Mouse (Mus musculus): ENCODE data around the gene Cox6b2. TPM values are rescaled to one million over a fixed set of nuclear protein-coding genes. Genes with fewer than 3 reads are reported as not detected.
"Not testable (repeated sequence)": the region's sequence is repeated elsewhere in the genome, so short reads cannot be mapped to it uniquely, and the experiment has no call there.

Gene Cox6b2
- polyA plus RNA-seq (2012; rRNA removed) = 26.2 and 27.5 TPM in 2 replicates

- TF ChIP-seq CTCF (IDR thresholded peaks at IDR 0.05; ENCODE audit: borderline replicate concordance, extremely low read depth, insufficient read depth, insufficient read length) (no peak), POLR2A (IDR thresholded peaks at IDR 0.05; ENCODE audit: borderline replicate concordance, extremely low read depth, insufficient read depth, insufficient read length, poor library complexity, severe bottlenecking) (no peak)
- peak; percentile 95 for DNase-seq (ENCODE audit: low read depth)
These were observed at the start of gene Cox6b2 for GRCm38 (mm10) chr7:4752821-4753570. TSS of gene Cox6b2 (minus strand) at chr7:4753094.

GRCm38 (mm10) chr7:4802247-4802646 lies 49.4 kb upstream of the Cox6b2 start:
- TF ChIP-seq CTCF (IDR thresholded peaks at IDR 0.05; ENCODE audit: borderline replicate concordance, extremely low read depth, insufficient read depth, insufficient read length) = no peak
- TF ChIP-seq POLR2A (IDR thresholded peaks at IDR 0.05; ENCODE audit: borderline replicate concordance, extremely low read depth, insufficient read depth, insufficient read length, poor library complexity, severe bottlenecking) = no peak
- DNase-seq (ENCODE audit: low read depth) = no peak

GRCm38 (mm10) chr7:4795767-4796433 lies 43.0 kb upstream of the Cox6b2 start:
- DNase-seq (ENCODE audit: low read depth) = peak; percentile 74
- TF ChIP-seq POLR2A (IDR thresholded peaks at IDR 0.05; ENCODE audit: borderline replicate concordance, extremely low read depth, insufficient read depth, insufficient read length, poor library complexity, severe bottlenecking) = no peak
- peak; percentile 58; the same call in 1 of the 2 replicates for TF ChIP-seq CTCF (IDR thresholded peaks at IDR 0.05; ENCODE audit: borderline replicate concordance, extremely low read depth, insufficient read depth, insufficient read length)

GRCm38 (mm10) chr7:4794631-4795168 lies 41.8 kb upstream of the Cox6b2 start:
- TF ChIP-seq CTCF (IDR thresholded peaks at IDR 0.05; ENCODE audit: borderline replicate concordance, extremely low read depth, insufficient read depth, insufficient read length) (no peak), POLR2A (IDR thresholded peaks at IDR 0.05; ENCODE audit: borderline replicate concordance, extremely low read depth, insufficient read depth, insufficient read length, poor library complexity, severe bottlenecking) (no peak)
- DNase-seq (ENCODE audit: low read depth) = no peak

GRCm38 (mm10) chr7:4793674-4794073 lies 40.8 kb upstream of the Cox6b2 start:
- no peak for DNase-seq (ENCODE audit: low read depth)
- TF ChIP-seq POLR2A (IDR thresholded peaks at IDR 0.05; ENCODE audit: borderline replicate concordance, extremely low read depth, insufficient read depth, insufficient read length, poor library complexity, severe bottlenecking) (no peak), CTCF (IDR thresholded peaks at IDR 0.05; ENCODE audit: borderline replicate concordance, extremely low read depth, insufficient read depth, insufficient read length) (no peak)

- DNase-seq (ENCODE audit: low read depth) = not testable (repeated sequence)
These were observed 40.4 kb upstream of the Cox6b2 start for GRCm38 (mm10) chr7:4793248-4793647.

- TF ChIP-seq POLR2A (IDR thresholded peaks at IDR 0.05; ENCODE audit: borderline replicate concordance, extremely low read depth, insufficient read depth, insufficient read length, poor library complexity, severe bottlenecking) (peak; percentile 81; the same call in 1 of the 2 replicates), CTCF (IDR thresholded peaks at IDR 0.05; ENCODE audit: borderline replicate concordance, extremely low read depth, insufficient read depth, insufficient read length) (no peak)
- peak; percentile 99 for DNase-seq (ENCODE audit: low read depth)
These were observed 39.7 kb upstream of the Cox6b2 start, which contains the start of gene Rpl28 for GRCm38 (mm10) chr7:4792278-4793212. TSS of gene Rpl28 (plus strand) at chr7:4792874.

GRCm38 (mm10) chr7:4789436-4789935 lies 36.6 kb upstream of the Cox6b2 start, which contains the start of gene Tmem238:
TSS of gene Tmem238 (minus strand) at chr7:4789656.
- 0 out of 2 replicates have a peak, but pooled peaks have one; percentile 19 for TF ChIP-seq POLR2A (IDR thresholded peaks at IDR 0.05; ENCODE audit: borderline replicate concordance, extremely low read depth, insufficient read depth, insufficient read length, poor library complexity, severe bottlenecking)
- TF ChIP-seq CTCF (IDR thresholded peaks at IDR 0.05; ENCODE audit: borderline replicate concordance, extremely low read depth, insufficient read depth, insufficient read length) = no peak
- DNase-seq (ENCODE audit: low read depth) = peak; percentile 10

- TF ChIP-seq CTCF (IDR thresholded peaks at IDR 0.05; ENCODE audit: borderline replicate concordance, extremely low read depth, insufficient read depth, insufficient read length) (peak; percentile 11; the same call in 1 of the 2 replicates), POLR2A (IDR thresholded peaks at IDR 0.05; ENCODE audit: borderline replicate concordance, extremely low read depth, insufficient read depth, insufficient read length, poor library complexity, severe bottlenecking) (0 out of 2 replicates have a peak, but pooled peaks have one; percentile 25)
- DNase-seq (ENCODE audit: low read depth) = peak; percentile 77
These were observed 35.9 kb upstream of the Cox6b2 start for GRCm38 (mm10) chr7:4788499-4789435.

Measured in brain, embryonic 14.5 days (tissue).